Mouse (Mus musculus) cerebellum, postnatal 36 days (tissue): ENCODE data around the gene Il18r1.

Experiments
- DNase-seq, 2 experiments: peaks; one replicate each; pipeline ENCODE4 v3.0.0; 2021 to 2022; ENCODE audit warnings: mixed read lengths in 2 of 2

The Il18r1 gene

DNA sequence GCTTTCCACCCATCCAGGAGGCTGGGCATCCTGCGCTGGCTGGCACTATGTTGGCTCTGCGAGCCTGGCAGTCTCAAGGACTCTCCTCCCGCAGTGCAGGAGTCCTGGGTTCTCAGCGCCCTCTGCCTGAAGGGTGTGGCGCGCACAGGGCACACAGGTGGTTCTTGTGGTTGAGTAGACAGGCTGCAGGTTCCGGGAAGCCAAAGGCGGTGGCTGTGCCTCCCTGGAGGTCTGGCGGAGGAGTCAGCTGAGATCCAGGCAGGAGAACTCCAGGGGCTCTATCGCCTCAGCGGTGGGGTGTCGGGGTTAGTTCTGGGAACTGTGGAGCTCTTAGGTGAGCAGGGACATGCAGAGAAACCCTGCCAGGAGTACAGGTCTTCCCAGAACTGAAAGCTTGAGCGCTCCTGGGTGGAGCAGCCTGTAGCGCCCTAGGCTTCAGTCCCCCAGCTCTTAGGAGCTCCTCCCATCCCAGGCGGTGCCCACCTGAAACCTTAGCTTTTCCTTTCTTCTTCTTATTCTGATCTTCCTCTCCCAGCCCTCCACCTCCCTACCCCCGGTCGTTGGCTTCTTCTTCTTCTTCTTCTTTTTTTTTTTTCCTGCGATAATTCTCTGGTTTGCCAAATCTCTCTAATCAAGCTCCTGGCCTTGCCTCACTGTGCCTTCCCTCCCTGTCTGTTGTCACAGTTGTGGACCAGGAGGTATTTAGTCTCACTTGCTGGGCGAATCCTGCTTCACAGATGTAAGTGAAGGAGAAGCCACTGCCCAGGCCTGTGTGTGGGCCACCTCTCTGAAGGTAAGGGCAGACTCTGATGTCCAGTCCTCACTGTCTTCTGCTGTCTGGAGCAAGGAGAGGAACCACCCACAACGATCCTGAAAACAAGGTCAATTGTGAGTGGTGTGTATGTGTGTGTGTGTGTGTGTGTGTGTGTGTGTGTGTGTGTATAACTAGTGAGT is at the start of gene Il18r1:
TSS of gene Il18r1 (plus strand) at position 76 of the 954 bp plus-strand sequence.
- DNase-seq = no peak

DNA sequence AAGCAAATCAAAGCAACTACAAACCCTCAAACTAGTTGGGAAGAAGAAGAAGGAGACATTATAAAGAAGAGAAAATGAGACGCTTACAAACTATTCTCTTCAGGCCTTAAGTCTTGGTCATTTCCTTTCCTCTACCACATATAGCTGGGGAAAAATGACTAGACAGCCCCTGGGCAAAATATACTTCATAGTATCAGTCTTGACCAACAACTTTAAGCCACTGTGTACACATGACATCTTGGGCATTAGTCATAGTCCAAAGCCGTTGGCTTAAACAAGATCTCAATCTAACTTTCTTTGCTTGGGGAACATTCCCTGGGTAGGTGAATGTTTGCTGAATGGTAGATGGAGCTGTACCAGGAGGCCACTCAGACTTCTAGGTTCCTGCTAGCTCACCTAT is 48.3 kb upstream of the Il18r1 start:
- DNase-seq = no peak

DNA sequence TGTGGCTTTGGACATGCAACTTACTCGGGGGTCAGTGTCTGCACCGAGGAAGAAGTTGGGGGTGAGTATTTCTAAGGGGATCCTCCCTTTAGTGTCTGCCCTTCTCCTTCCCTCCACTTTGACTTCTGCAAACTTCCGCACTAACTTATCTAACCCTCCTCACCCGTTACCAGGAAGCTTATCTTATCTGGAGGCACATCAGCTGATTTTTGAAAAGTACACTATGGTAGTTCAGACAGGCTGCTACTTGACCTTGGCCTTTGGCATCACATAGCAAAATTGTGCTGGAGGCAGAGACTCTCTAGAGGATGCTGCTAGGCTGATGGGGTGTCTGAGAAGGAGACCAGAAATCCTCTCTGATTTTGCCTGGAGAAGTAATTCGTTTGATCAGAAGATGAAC is 46.8 kb upstream of the Il18r1 start:
- no peak for DNase-seq

DNA sequence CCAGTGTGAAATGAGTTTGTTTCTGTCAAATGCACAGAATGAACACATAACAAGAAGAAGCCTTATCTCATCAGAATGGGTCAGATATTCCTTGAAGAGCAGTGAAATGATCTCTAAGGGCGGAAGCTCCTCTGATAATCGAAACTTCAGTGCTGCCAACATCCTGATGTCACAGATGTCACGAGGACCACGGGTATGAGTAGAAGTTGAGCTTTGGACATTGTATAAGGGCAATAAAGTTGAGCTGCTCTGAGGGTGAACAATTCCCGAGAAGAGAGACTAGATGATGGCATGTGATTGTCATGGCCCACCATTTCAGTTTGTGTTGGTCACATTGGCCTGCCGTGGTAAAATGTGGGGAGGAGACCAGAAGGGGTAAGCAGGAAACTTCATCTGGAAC is 41.5 kb upstream of the Il18r1 start:
- no peak for DNase-seq

DNA sequence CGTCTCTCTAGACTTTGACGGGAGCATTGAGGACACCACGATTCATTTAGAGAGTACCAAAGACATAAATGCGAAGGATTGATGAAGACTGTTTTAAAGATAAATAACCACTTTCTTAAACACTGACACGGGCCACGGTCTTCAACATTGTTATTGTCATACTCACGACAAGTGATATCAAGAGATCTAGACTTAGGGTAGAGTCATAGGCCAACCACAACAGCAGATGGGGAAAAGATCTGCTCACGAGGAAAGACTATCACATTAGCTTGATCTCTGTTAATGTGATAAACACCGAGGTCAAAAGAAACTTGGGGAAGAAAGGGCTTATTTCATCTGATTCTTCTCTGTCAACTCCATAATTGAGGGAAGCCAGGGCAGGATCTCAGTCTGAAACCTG is 38.1 kb upstream of the Il18r1 start:
- DNase-seq = no peak

DNA sequence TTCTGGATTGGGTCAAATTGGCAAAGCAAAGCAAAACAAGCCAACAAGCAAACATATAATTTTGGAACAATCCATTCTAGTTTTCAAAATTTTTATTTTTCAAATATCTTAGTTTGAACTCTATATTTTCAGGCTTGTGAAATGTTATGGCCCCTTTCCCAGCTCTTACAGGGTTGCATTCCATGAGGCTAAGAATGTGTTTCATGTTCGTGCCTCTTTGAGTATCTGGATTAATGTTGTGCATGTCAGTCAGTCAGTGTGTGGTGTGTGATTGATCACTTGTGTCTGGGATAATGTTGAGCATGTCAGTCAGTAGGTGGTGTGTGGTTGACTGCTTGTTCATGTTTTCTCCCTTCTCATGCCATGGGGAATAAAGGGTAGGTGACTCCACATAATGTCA is 37.5 kb upstream of the Il18r1 start:
- DNase-seq = no peak

DNA sequence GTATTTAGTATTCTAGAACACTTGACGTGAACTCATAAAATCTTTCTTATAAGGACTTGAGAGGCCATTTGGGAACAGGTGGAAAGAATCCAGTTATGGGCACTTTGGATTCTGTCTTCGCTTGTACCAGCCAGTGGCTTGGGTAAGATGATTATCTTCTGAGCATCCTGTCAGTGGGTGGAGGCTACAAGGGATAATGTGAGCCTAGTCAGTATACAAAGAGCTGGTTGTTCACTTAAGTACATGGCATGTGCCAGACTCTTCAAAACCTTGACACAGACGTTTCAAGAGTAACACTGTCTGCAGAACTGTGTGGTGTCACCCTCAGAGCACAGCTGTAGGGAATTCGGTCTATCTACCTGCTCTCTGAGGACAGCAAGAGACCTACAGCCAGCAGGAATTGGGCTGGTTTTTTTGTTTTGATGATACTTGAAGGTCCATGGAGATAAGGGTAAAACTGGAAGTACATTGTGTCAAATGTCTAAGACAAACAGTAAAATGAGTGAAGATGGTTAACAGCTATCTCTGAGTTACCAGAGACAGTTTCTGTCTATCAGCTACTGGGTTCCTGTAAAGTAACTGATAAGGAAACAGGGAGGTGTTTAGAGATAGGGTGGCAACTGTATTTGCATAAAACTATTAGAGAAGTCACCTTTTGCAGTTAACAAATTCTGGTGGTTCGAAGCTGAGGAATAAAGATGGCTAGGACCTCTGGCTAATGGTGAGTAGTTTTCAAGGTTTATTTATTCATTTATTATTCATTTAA is 36.3 kb upstream of the Il18r1 start, which contains the start of gene Il1rl1:
TSS of gene Il1rl1 (plus strand) at position 661 of the 766 bp plus-strand sequence.
- no peak for DNase-seq

DNA sequence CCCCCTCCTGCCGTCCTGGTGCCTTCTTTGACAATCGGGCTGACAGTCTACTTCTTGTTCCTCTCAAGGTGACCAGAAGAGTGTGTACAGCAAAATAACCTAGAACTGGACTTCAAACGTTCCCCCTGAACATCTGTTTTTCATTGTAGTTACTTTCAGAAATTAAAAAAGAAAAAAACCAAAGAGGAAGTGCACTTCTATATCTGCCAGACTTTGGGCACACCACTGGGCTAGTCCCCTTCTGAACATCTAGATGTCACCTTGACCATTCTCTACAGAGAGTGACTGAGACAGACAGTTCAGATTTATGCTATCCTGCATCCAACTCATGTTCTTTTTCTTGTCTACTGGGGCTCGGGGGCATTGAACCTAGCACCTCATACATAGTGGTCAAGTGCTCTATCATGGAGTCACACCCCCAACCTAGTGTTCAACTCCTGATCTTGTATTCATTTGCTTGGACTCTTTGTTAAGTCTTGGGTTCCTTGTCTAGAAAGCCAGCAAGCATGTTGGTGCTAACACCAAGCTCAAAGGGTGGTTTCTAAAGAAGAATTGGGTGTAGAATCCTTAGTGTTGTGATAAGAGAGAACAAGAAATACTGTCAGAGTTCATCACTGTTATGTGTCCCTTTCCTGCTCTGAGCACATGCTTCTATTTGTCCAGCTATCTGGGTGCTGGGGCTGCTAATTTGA is 35.1 kb upstream of the Il18r1 start:
- DNase-seq = no peak

DNA sequence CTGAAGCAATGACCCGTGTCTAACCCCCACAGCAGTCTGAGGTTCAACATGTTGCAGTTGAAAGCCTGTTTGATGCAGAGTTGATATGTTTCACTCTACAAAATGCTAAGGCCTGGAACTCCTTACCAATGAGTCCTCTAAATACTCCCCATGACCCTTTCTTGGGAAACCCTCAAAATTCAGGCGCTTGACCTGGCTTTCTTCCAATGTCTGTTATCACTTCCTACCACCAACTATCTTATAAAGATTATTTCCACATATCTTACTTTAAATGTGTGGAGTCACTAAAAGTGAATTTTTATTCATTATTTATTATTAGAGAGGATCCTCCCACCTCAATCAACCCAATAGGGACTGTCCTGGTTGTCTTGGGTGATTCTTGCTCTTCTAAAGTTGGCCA is 33.2 kb upstream of the Il18r1 start:
- DNase-seq = no peak

DNA sequence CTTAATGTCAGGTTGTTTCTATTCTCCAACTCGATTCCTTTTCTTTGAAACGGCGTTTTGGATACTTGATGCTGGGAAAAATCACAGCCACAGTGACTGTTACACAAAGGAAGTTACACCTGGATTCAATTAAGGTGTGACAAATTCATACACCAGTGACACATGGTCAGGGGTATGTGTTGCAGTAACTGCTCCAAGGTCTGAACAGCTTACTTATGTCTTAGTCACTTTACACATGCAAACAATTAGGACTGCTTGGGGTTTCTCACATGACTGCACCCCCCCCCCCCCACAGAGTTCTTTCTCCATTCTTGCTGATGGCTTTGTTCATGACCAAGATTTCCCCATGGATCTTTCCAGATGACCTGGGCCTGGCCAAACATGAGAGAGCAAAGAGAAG is 29.4 kb upstream of the Il18r1 start:
- DNase-seq = no peak

DNA sequence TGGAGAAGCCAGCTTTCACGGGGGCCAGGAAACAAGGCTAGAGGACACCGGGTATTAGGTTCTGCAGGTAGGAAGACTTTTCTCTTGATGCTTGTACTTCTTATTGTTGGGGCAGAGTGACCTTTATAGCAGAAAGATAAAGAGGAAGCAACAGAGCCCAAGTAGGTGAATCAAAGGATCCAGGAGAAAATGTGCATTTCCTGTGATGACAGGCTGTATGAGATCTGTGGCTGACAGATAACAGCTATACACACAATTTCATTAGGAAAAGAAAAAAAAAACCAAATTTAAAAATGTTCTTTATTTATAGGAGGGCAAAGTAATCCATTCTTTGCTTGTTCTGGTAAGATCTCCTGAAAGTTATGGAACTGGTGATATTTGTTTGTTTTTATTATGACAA is 28.0 kb upstream of the Il18r1 start:
- no peak for DNase-seq

DNA sequence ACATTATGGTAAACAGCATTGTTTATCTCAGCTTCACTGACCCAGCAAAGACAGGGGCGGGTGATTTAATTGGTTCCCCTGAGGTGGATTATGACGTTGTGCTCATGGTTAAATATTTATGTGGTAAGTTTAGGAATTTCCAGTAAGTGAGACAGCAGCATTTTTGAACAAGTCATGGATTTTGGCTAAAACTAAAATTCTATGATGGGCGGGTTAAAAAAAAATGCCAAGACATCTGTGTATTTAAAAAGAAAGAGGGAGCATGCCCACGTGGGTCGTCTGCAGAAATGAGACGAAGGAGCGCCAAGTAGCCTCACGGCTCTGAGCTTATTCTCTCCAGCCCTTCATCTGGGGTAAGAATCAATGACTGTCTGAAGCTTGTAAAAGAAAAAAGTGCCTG is 25.8 kb upstream of the Il18r1 start:
- DNase-seq = no peak

DNA sequence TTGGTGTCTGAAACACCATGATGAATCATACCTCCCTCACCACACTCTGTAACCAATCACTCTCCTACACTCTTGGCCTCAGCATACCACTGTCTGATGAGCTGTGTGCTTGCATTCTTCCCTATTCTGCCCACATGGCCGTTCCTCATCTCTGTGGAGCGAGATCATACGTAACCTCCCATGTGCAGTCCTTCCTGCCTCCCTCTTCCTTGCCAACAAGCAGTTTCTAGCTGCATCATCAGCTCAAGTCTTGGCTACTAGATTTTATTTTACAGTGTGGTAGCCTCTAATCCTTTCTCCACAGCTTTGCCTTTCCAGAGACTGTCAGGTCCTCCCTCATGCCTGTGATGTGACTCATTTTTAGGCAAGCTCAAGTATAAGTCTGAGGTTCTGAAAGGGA is 20.6 kb upstream of the Il18r1 start:
- DNase-seq = no peak

DNA sequence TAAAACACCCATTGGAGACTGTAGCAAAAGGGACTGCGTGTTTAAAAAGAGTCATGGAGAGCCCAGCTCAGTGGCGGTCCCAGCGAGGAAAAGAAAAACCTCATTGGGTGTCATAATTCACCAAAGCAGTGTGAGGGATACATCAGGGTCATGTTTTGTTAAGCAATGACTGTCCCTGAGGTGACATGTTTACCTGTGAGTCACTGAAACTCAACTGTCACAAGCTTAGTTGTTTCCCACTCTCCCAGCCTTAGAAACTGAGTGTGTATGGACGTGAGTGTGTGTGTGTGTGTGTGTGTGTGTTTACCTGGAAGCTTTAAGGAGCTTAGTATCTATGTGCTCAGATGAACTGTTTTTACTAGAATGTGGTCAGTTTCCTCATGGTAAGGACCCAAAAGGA is 2.0 kb downstream of the Il18r1 start:
- no peak for DNase-seq

DNA sequence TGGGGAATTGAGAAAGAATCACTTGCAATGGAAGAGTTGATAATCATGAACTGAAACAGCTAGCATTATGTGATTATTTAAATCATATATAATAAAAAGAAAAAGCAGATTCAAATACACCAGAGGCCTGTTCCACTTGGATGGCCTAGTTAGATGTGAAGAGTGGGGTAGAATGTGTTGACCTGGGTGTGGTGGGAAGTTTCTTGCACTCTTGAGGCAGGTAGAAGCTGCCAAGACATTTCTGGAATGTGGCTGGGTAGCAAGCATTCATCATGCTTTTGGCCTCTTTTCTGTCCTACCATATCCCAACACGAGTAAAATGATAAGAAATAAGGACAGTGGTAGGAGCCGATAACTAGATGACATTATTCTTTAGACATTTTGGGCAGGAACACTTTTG is 3.5 kb downstream of the Il18r1 start:
- DNase-seq = no peak

DNA sequence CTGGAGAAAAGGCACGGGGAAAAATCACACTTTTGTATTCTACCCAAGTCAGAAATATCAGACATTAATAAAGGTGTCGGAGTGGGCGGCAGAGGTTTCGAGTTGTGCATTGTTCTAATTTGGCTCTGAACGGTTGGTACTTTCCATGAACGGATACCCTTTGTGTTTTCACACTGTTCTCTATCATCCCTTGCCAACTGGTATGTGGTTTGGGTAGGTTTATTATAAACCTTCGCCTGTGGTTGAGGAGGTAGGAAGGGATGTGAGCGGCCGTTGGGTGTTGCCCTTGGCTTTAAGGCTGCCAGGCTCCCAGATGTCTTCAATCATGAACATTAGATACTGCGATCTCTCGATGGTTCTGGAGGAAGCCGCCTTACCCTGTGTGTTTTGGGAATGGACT is 4.5 kb downstream of the Il18r1 start:
- DNase-seq = no peak

DNA sequence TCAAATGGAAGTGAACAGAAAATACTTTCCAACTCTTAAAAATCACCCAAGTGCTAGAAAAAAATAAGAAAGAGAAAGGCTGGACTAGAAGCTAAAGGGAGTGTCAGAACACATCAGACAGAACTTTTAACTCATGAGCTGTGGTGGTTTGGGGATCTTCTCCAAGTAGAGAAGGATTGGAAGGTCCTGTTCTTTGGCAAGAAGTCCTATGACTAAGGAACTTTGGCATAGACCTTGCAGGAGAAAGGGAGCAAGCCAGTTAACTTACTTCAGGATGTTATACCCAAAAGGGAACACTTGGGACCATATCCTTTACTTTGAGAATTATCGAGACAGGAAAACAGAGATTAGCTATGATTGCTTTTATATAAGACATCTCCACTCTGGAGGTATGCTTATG is 7.0 kb downstream of the Il18r1 start:
- no peak for DNase-seq

DNA sequence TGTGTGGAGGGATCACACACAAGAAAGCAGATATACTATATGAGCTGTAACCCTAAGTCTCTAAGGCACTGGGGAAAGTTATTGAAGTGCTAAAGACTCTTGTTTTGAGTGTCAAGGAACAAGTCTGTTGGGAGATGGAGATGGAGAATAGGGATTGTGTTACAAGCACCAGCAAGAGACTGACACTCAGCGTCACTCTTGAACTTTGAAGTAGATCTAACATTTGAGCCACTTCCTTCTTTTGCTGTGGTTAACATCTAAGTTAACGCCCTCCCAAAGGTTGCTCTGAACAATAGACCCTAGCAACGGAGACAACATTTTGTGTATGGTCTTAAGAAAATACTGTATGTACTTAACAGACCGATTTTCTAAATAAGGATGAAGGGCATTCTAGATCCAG is 8.3 kb downstream of the Il18r1 start:
- no peak for DNase-seq

DNA sequence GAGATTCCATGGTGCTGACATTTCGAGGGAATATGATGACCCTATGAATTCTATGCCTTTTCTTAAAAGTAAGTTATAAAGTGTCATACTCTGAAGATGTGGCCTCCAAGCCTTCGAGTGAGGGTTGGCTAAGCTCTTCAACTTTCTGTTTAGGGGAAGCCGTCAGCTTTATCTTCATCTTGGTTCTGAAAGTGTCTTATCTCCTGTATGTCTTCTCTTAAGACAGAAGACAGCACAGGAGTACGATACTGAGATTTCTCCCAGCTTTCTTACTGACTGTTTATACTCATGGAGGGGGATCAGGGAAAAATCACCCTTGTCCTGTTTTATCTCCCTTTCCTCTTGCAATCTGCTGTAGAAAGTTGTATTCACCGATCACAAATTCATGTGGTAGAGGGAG is 9.0 kb downstream of the Il18r1 start:
- DNase-seq = no peak

DNA sequence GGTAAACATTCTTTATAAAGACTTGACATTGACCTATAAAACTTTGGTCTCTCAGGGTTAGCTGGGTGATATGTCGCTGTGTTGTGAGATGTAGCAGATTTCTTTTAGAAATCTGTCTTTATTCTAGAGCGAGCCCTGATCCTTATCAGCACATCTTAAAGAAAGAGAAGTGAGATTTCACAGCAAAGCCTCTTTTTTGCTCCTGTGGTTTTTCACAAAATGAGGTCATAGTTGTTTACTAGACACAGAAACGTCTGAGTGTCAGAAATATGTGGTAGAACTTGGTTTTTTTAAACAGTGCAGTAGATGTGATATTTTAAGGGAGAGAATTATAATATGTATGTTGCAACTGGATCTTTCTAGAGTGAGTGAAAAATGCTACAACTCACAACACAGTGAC is 10.3 kb downstream of the Il18r1 start:
- no peak for DNase-seq

DNA sequence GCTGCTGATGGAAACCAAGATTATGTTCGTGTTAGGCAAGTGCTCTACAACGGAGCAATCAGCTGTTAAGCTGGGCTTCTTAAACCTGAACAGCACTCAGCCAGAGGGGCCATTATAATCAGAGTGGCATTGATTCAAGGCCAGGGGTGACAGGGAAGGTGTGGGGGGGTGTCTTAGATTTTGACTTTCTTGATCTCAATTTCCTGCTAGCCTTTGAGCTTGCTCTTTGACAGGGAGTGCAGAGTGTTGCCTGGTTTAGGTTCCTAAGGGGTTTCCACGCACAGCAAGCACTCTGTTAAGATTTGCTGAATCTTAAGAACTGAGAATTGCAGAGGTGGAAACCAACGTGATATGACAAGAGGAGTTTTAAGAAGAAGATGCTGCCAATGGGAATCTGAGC is 11.4 kb downstream of the Il18r1 start:
- DNase-seq = no peak

DNA sequence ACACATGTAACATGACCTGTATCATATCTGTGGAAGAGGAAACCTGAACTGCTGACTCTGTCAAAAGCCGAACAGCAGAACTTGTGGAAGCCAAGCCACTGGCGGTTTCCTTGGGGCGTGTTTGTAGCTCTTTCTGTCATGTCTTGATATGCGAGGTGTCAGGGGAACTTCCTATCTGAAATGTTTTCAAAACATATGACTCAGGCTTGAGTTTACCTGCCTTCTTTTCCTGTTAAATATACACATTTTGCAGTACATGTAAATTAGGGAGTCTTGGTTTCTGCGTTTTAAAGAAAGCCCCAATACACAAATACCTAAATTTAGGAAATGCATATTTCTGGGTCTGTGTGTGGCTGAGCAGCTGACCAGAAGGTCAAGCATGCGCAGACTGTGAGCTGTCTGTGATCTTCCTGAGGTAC is 14.2 kb downstream of the Il18r1 start:
- no peak for DNase-seq

DNA sequence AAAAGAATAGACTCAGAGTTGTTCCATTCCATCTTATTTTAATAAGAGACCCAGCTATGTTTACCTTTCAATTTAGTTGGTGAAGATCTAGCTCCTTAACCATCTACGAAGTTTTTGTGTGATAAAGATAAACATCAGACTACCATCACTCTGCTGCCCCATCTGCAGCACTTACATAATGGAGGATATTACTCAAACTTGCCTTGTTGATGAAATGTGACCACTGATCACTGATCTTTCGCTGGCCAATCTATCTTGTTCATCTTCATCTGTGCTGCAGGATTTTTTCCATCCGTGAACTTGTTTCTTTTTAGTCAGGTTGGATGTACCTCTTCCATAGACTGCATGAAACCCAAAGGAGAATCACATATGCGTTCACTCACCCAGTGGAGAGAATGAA is 29.2 kb downstream of the Il18r1 start:
- DNase-seq = no peak

DNA sequence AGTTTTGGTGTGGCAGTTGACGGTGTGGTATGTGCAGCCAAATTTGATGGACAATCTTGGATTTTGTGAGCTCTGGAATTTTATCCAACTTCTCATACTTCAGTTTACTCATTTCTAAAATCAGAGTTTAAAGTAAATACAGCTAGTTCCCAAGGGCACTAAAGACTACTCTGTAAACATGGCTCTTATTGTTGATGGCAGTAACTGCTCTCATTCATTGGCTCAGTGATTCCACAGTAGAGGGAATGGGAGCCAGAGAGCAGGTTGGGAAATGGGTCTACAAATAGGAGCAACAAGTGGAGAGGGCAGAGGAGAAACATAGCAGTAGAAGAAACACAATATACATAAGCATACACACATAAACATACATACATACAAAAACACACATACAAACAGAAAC is 34.4 kb downstream of the Il18r1 start:
- no peak for DNase-seq
